16 mouse cellular contexts compared by ENCODE assay signal in genomic region chr2:92365568-92365967, GRCm38 (mm10).
"Had no signal": no experiment of that assay in that cellular context is flagged by ENCODE, and none has a peak within 500 bp of the region (broad histone marks: within the 10 kb centered on the region; RNA-seq: fewer than 3 reads in every experiment).

No protein-coding gene starts in this region.

- H3K9me3 ChIP-seq: midbrain, embryonic 10.5 days; midbrain, embryonic 12.5 days; neural tube, embryonic 13.5 days; neural tube, embryonic 15.5 days had no signal

- H3K27ac ChIP-seq: midbrain, embryonic 10.5 days; midbrain, embryonic 12.5 days; neural tube, embryonic 13.5 days; neural tube, embryonic 15.5 days had no signal

- H3K9ac ChIP-seq: lung, embryonic 14.5 days; midbrain, embryonic 12.5 days; neural tube, embryonic 13.5 days; neural tube, embryonic 15.5 days had no signal

- DNase-seq: lung, adult 18-20 months; lung, embryonic 14.5 days; lung, postnatal 10 days; midbrain, embryonic 14.5 days; retina, postnatal 1 day; right cerebral cortex, adult 18-20 months; right cerebral cortex, postnatal 14 days; spleen, adult 18-20 months; thymus, adult 18-20 months; thymus, postnatal 36 days had no signal

- ATAC-seq: midbrain, embryonic 16.5 days had no signal

- H3K4me2 ChIP-seq: lung, embryonic 14.5 days; midbrain, embryonic 12.5 days; neural tube, embryonic 13.5 days; neural tube, embryonic 15.5 days had no signal

- H3K4me3 ChIP-seq: midbrain, embryonic 10.5 days; midbrain, embryonic 12.5 days; myocyte; neural tube, embryonic 13.5 days; neural tube, embryonic 15.5 days had no signal
